Mouse (Mus musculus) stomach, embryonic 14.5 days (tissue): ENCODE data around the gene Tbx6. TPM values are rescaled to one million over a fixed set of nuclear protein-coding genes. Genes with fewer than 3 reads are reported as not detected.

Experiments used
- polyA plus RNA-seq: library from polyadenylated mRNA; unstranded; fragments of >200 nt; fragmentation: Nextera tagmentation; extraction: Ambion mirVana; gene quantifications from 2 replicates; pipeline ENCODE4 v1.2.1, GENCODE M21; 2014

The Tbx6 gene
- polyA plus RNA-seq, 1 experiment from 2014 or later = 0.56 TPM

Other genes starting within 250 kb of the Tbx6 start
- gene Eif3c, start 215.1 kb upstream of the Tbx6 start, polyA plus RNA-seq = 163 and 172 TPM in 2 replicates
- gene Apobr, start 196.5 kb upstream of the Tbx6 start, polyA plus RNA-seq = 0.20 and 0.43 TPM in 2 replicates
- gene Cln3, start 195.7 kb upstream of the Tbx6 start, polyA plus RNA-seq = 27.2 and 30.2 TPM in 2 replicates
- not detected in 2 replicates for gene Il27, start 186.5 kb upstream of the Tbx6 start, polyA plus RNA-seq
- 7.0 and 21.7 TPM in 2 replicates for gene Nupr1, start 150.6 kb upstream of the Tbx6 start, polyA plus RNA-seq
- gene Sgf29, start 132.2 kb upstream of the Tbx6 start, polyA plus RNA-seq = 61.2 and 67.4 TPM in 2 replicates
- gene Sult1a1, start 105.1 kb upstream of the Tbx6 start, polyA plus RNA-seq = 5.8 and 7.0 TPM in 2 replicates
- gene Bola2, start 86.1 kb upstream of the Tbx6 start, polyA plus RNA-seq = 118 and 127 TPM in 2 replicates
- gene Slx1b, start 85.7 kb upstream of the Tbx6 start, polyA plus RNA-seq = 7.1 and 8.4 TPM in 2 replicates
- 28.6 and 29.5 TPM in 2 replicates for gene Coro1a, start 73.7 kb upstream of the Tbx6 start, polyA plus RNA-seq
- gene Mapk3, start 21.9 kb upstream of the Tbx6 start, polyA plus RNA-seq = 98.4 and 105 TPM in 2 replicates
- 1.6 and 2.8 TPM in 2 replicates for gene Gdpd3, start 15.1 kb upstream of the Tbx6 start, polyA plus RNA-seq
- 103 and 116 TPM in 2 replicates for gene Ypel3, start 4.5 kb upstream of the Tbx6 start, polyA plus RNA-seq
- gene Ppp4c, start 11.0 kb downstream of the Tbx6 start, polyA plus RNA-seq = 239 and 258 TPM in 2 replicates
- gene Fam57b, start 16.2 kb downstream of the Tbx6 start, polyA plus RNA-seq = 1.1 and 1.8 TPM in 2 replicates
- gene 4930451I11Rik, start 50.2 kb downstream of the Tbx6 start, polyA plus RNA-seq = not detected in 2 replicates
- 0.75 and 2.0 TPM in 2 replicates for gene Doc2a, start 65.9 kb downstream of the Tbx6 start, polyA plus RNA-seq
- 20.2 and 21.2 TPM in 2 replicates for gene Hirip3, start 80.5 kb downstream of the Tbx6 start, polyA plus RNA-seq
- 78.2 and 80.3 TPM in 2 replicates for gene Ino80e, start 80.9 kb downstream of the Tbx6 start, polyA plus RNA-seq
- gene Taok2, start 103.2 kb downstream of the Tbx6 start, polyA plus RNA-seq = 28.0 and 30.2 TPM in 2 replicates
- 29.5 and 33.4 TPM in 2 replicates for gene Tmem219, start 141.4 kb downstream of the Tbx6 start, polyA plus RNA-seq
- 14.7 and 16.1 TPM in 2 replicates for gene Kctd13, start 147.4 kb downstream of the Tbx6 start, polyA plus RNA-seq
- gene Asphd1, start 168.1 kb downstream of the Tbx6 start, polyA plus RNA-seq = 0.35 and 0.36 TPM in 2 replicates
- gene Sez6l2, start 169.1 kb downstream of the Tbx6 start, polyA plus RNA-seq = 2.9 and 3.6 TPM in 2 replicates
- gene Cdipt, start 194.4 kb downstream of the Tbx6 start, polyA plus RNA-seq = 96.8 and 106 TPM in 2 replicates
- 1.6 and 2.8 TPM in 2 replicates for gene Cdiptos, start 194.6 kb downstream of the Tbx6 start, polyA plus RNA-seq
- gene Mvp, start 233.1 kb downstream of the Tbx6 start, polyA plus RNA-seq = 11.4 and 12.4 TPM in 2 replicates
- not detected in 2 replicates for gene Pagr1b, start 235.0 kb downstream of the Tbx6 start, polyA plus RNA-seq
- 13.9 and 55.8 TPM in 2 replicates for gene Pagr1a, start 235.9 kb downstream of the Tbx6 start, polyA plus RNA-seq
- 32.8 and 68.9 TPM in 2 replicates for gene Gm42742, start 239.6 kb downstream of the Tbx6 start, polyA plus RNA-seq
- 15.5 and 16.0 TPM in 2 replicates for gene Prrt2, start 239.7 kb downstream of the Tbx6 start, polyA plus RNA-seq
- 50.3 and 54.5 TPM in 2 replicates for gene Maz, start 245.6 kb downstream of the Tbx6 start, polyA plus RNA-seq